Mouse (Mus musculus) hindbrain, embryonic 10.5 days (tissue): ENCODE measurements around the gene Stat3. TPM values are rescaled to one million over a fixed set of nuclear protein-coding genes. Genes with fewer than 3 reads are reported as not detected.

Source experiments
- DNase-seq: peaks from one replicate; pipeline ENCODE4 v3.0.0-alpha.2; 2017; ENCODE audit warnings: low spot score
- H3K27ac ChIP-seq: fragments of 300-500 bp; sonication (generic); 2 replicates; pipeline ENCODE4 v1.5.1; 2016; ENCODE audit warnings: mild to moderate bottlenecking, moderate library complexity
- H3K27me3 ChIP-seq: fragments of 300-500 bp; sonication (generic); 2 replicates; pipeline ENCODE4 v1.6.1; 2016; ENCODE audit warnings: mild to moderate bottlenecking; ENCODE audit not compliant: poor library complexity, insufficient read depth, severe bottlenecking
- H3K36me3 ChIP-seq: fragments of 300-500 bp; sonication (generic); 2 replicates; pipeline ENCODE4 v1.6.1; 2016; ENCODE audit warnings: mild to moderate bottlenecking, moderate library complexity
- H3K4me1 ChIP-seq: fragments of 300-500 bp; sonication (generic); replicated peaks from 2 replicates; pipeline ENCODE4 v1.6.1; 2016; ENCODE audit warnings: mild to moderate bottlenecking
- H3K4me3 ChIP-seq: fragments of 300-500 bp; sonication (generic); 2 replicates; pipeline ENCODE4 v1.5.1; 2016; ENCODE audit warnings: mild to moderate bottlenecking, moderate library complexity
- H3K9me3 ChIP-seq: fragments of 300-500 bp; sonication (generic); 2 replicates; pipeline ENCODE4 v1.6.1; 2016; ENCODE audit warnings: mild to moderate bottlenecking, moderate library complexity
- WGBS: fragments of 180-500 bp; shearing (Covaris S2); methylation state at CpG from one replicate; pipeline ENCODE4 v1.1.7; 2016; 5-methylcytosine and 5-hydroxymethylcytosine counted together
- polyA plus RNA-seq: library from polyadenylated mRNA; unstranded; fragments of >200 nt; fragmentation: Nextera tagmentation; extraction: Ambion mirVana; gene quantifications from 2 replicates; pipeline ENCODE4 v1.2.1, GENCODE M21; 2016

Gene Stat3
- polyA plus RNA-seq, 1 experiment from 2014 or later, result 31.5 TPM

DNA sequence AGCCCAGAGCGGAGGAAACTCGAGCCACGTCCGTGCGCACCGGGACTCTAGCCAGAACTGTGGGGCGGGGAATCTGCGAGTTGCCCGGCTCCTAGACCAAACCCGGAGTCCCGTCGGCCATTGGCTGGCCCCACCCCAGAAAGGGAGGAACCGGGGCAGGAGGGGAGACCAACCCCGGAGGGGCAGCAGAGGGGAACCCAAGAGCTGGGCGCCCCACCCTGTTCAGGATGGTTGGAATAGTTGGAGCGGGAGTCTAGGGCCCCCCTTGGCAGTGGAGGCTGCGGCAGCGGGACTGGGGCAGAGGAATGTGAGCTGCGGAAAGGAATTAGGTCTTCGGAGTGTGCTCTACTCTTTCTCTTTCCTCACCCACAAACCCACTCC lies 31.2 kb upstream of the Stat3 start, which contains the start of gene Cavin1:
Cavin1 (minus strand) TSS at position 331 of the 381 bp plus-strand sequence.
- H3K27me3 ChIP-seq, result peaks cover 97% of the 10 kb centered on the region
- H3K4me1 ChIP-seq, result peaks cover 22% of the 10 kb centered on the region
- no peak for DNase-seq
- H3K4me3 ChIP-seq, result peak within 1 kb of the TSS; percentile 50
- WGBS, result 2% methylated on average over 20 of the region's 20 CpGs
- H3K27ac ChIP-seq, result peak within 1 kb of the TSS; percentile 50
- no peaks in the 10 kb centered on the region for H3K9me3 ChIP-seq
- no peaks in the 10 kb centered on the region for H3K36me3 ChIP-seq

DNA sequence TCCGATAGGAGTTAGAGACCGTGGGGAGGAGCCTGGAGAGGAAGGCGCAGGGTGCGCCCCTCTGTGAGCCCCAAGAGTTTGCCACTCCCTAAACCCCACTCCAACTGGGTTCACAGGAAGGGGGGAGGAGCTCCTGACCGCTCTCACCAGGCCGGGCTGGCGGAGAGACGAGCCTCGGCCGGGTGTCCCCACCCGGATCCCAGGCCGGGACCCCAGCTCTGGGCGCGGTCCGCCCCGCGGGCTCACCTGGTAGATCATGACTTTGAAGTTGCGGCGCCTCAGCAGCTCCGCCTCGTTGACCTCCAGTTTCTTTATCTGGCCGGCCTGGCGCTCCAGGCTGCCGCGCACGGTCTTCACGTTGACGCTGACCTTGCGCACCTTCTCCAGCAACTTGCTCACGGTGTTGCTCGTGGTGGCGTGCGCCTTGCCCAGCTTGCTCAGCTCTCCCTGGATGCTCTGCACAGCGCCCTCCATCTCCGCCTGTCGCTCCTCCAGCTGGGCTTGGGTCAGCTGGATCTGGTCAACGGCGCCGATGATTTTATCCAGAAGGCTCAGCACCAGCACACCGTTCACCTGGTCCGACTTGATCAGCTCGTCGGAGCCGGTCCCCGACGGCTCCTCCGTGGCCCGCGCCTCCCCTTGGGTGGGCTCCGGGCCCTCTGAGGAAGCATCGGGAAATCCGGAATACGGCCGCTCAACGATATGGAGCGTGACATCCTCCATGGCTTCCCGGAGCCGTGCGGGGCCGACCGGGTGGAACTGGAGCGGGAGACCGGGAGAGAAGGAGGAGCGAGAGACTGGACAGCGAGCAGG lies 30.6 kb upstream of the Stat3 start:
- peak overlapping the region; percentile 50 for H3K4me3 ChIP-seq
- H3K36me3 ChIP-seq, result no peaks in the 10 kb centered on the region
- no peaks in the 10 kb centered on the region for H3K9me3 ChIP-seq
- 1% methylated on average over 65 of the region's 65 CpGs for WGBS
- H3K27ac ChIP-seq, result peak overlapping the region; percentile 50
- H3K27me3 ChIP-seq, result peaks cover 98% of the 10 kb centered on the region
- peak; percentile 54 for DNase-seq
- H3K4me1 ChIP-seq, result peaks cover 25% of the 10 kb centered on the region

- peaks cover 98% of the 10 kb centered on the region for H3K27me3 ChIP-seq
- 8% methylated on average over 35 of the region's 35 CpGs for WGBS
- no peaks in the 10 kb centered on the region for H3K36me3 ChIP-seq
- DNase-seq, result no peak
- no peaks in the 10 kb centered on the region for H3K9me3 ChIP-seq
- H3K4me3 ChIP-seq, result peak overlapping the region; percentile 50
- no peak overlapping the region; the same call in none of the 2 replicates for H3K27ac ChIP-seq
- peaks cover 26% of the 10 kb centered on the region for H3K4me1 ChIP-seq
Measured at GRCm38 (mm10) chr11:100969189-100969743, 29.9 kb upstream of the Stat3 start.

GRCm38 (mm10) chr11:100968501-100968900 lies 29.2 kb upstream of the Stat3 start:
- H3K4me3 ChIP-seq, result peak overlapping the region; percentile 50; the same call in 1 of the 2 replicates
- peaks cover 100% of the 10 kb centered on the region for H3K27me3 ChIP-seq
- DNase-seq, result no peak
- no peaks in the 10 kb centered on the region for H3K36me3 ChIP-seq
- H3K4me1 ChIP-seq, result peaks cover 31% of the 10 kb centered on the region
- WGBS, result 79% methylated on average over 5 of the region's 5 CpGs
- H3K27ac ChIP-seq, result no peak overlapping the region
- H3K9me3 ChIP-seq, result no peaks in the 10 kb centered on the region

GRCm38 (mm10) chr11:100967881-100968420 lies 28.6 kb upstream of the Stat3 start:
- H3K27me3 ChIP-seq, result peaks cover 100% of the 10 kb centered on the region
- DNase-seq, result no peak

GRCm38 (mm10) chr11:100967376-100967775 lies 28.0 kb upstream of the Stat3 start:
- no peaks in the 10 kb centered on the region for H3K9me3 ChIP-seq
- no peaks in the 10 kb centered on the region for H3K36me3 ChIP-seq
- WGBS, result 71% methylated on average over 5 of the region's 5 CpGs
- peaks cover 34% of the 10 kb centered on the region for H3K4me1 ChIP-seq
- peaks cover 100% of the 10 kb centered on the region for H3K27me3 ChIP-seq
- no peak overlapping the region for H3K4me3 ChIP-seq
- no peak overlapping the region for H3K27ac ChIP-seq
- DNase-seq, result no peak

More at GRCm38 (mm10) chr11:100967881-100968420, 28.6 kb upstream of the Stat3 start:
- Histone ChIP-seq H3K4me3 (no peak overlapping the region), H3K27ac (no peak overlapping the region), H3K36me3 (no peaks in the 10 kb centered on the region), H3K9me3 (no peaks in the 10 kb centered on the region), H3K4me1 (peaks cover 31% of the 10 kb centered on the region)
- 87% methylated on average over 5 of the region's 5 CpGs for WGBS

GRCm38 (mm10) chr11:100965760-100966159 lies 26.4 kb upstream of the Stat3 start:
- Histone ChIP-seq H3K36me3 (no peaks in the 10 kb centered on the region), H3K4me1 (peaks cover 33% of the 10 kb centered on the region), H3K4me3 (no peak overlapping the region), H3K27ac (0 out of 2 replicates have a peak overlapping the region, but pooled peaks have one; percentile 29), H3K27me3 (peaks cover 87% of the 10 kb centered on the region), H3K9me3 (no peaks in the 10 kb centered on the region)
- 82% methylated on average over 6 of the region's 6 CpGs for WGBS
- no peak for DNase-seq

DNA sequence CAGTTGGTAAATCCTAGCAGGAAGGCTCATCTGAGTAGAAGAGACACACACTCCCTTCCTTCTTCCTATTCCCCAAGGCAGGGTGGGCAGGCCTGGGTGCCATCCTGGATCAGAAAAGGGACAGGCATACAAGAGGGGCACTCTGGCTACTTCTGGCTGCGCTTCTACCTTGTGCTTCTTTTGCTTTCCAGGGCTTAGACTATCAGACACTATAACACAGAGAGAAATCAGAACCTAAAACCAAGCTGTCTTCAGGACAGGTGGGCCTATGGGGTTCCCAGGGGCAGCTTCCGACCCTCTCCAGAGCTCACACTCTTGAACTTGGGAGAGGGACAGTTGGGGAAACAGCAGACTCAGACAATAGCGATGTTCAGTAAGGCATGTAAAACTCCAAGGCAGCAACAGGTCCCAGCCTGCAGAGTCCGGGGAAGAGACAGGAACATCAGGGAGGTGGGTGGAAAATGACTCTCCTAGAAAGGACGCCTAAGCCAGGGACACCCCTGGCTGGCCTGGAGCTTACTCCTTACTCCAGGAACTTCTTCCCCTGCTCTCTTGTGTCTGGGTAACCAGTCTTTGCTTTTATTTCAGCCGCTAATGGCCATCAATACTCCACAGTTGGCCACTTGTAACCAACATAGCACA lies 25.7 kb upstream of the Stat3 start:
- 81% methylated on average over 6 of the region's 6 CpGs for WGBS
- Histone ChIP-seq H3K27me3 (peaks cover 87% of the 10 kb centered on the region), H3K27ac (peak overlapping the region; percentile 29; the same call in 1 of the 2 replicates), H3K4me3 (no peak overlapping the region), H3K36me3 (no peaks in the 10 kb centered on the region), H3K9me3 (no peaks in the 10 kb centered on the region), H3K4me1 (peaks cover 29% of the 10 kb centered on the region)
- DNase-seq, result no peak

DNA sequence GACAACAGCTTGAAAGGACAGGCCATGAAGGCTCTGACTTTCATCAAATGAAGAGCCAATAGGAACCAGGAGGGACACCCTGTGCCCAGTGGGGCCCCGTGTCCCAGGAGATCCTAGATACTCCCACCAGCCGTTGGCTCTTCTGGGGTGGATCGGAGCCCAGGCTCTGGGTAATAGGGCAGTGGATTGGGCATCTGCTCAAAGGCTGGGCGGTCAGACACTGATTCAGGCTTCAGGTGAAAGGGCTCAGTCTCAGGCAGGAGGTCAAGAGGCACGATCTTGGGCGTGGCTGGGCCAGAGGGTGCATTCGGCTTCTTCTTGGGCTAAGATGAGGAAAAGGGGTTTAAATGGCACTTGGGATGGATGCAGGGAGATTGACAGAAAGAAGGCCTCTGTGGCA lies 24.8 kb upstream of the Stat3 start:
- WGBS, result 87% methylated on average over 7 of the region's 7 CpGs
- no peaks in the 10 kb centered on the region for H3K9me3 ChIP-seq
- no peak overlapping the region for H3K4me3 ChIP-seq
- peaks cover 87% of the 10 kb centered on the region for H3K27me3 ChIP-seq
- no peak for DNase-seq
- H3K36me3 ChIP-seq, result no peaks in the 10 kb centered on the region
- peaks cover 25% of the 10 kb centered on the region for H3K4me1 ChIP-seq
- H3K27ac ChIP-seq, result no peak overlapping the region

- DNase-seq, result no peak
- peaks cover 28% of the 10 kb centered on the region for H3K4me1 ChIP-seq
- H3K27ac ChIP-seq, result no peak overlapping the region
- H3K9me3 ChIP-seq, result no peaks in the 10 kb centered on the region
- no peak overlapping the region for H3K4me3 ChIP-seq
- WGBS, result 85% methylated on average over 9 of the region's 9 CpGs
- H3K36me3 ChIP-seq, result no peaks in the 10 kb centered on the region
- H3K27me3 ChIP-seq, result peaks cover 87% of the 10 kb centered on the region
Measured at GRCm38 (mm10) chr11:100963647-100964046, 24.3 kb upstream of the Stat3 start.

DNA sequence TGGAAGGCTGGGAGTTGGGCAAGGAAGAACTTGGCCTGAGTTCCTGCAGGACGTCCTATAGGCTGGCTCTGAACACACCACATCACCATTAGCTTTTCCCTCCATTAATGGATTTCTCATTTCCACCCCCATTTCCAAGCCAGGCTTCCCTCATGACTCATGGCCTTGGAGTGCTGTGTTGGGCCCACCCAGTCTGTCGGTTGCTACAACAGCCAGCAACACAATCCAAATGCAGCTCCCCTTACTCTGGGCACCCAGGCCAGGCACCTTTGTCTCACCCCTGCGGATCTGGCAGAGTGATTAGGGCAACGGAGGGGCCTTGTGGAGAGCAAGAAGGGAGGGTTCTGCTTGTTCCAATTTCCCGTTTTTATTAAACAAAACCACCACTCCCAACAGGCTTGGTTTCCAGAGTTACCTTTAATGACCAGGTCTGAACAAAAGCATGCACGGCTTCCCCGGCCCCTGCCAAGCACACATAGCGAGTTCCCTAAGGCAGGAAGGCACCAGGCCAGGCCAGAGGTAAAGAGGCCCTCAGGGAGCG lies 23.1 kb upstream of the Stat3 start:
- H3K9me3 ChIP-seq, result no peaks in the 10 kb centered on the region
- peaks cover 33% of the 10 kb centered on the region for H3K4me1 ChIP-seq
- 76% methylated on average over 9 of the region's 9 CpGs for WGBS
- no peak for DNase-seq
- no peak overlapping the region for H3K27ac ChIP-seq
- H3K27me3 ChIP-seq, result peaks cover 87% of the 10 kb centered on the region
- no peaks in the 10 kb centered on the region for H3K36me3 ChIP-seq
- H3K4me3 ChIP-seq, result no peak overlapping the region

DNA sequence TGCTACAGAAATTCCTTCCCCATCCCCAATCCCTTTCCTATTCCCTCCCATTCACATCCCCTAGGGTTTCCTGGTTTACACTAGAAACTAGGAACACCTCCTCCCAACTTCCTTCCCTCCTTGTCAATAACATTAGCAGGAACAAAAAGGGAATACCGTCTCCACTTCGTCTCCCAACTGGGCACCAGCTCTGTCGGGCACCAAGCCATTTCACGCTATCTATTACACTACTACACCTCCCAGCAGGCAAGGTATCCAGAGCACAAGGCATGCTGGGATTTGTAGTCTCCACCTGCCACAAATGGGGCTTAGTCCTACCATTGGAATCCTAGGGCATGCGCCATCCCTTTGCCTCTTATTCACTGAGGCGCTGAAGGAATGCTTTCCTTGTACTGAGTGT lies 21.2 kb upstream of the Stat3 start:
- no peaks in the 10 kb centered on the region for H3K9me3 ChIP-seq
- H3K27ac ChIP-seq, result no peak overlapping the region
- WGBS, result 12% methylated on average over 6 of the region's 6 CpGs
- no peak for DNase-seq
- no peaks in the 10 kb centered on the region for H3K36me3 ChIP-seq
- H3K27me3 ChIP-seq, result peaks cover 78% of the 10 kb centered on the region
- peaks cover 31% of the 10 kb centered on the region for H3K4me1 ChIP-seq
- H3K4me3 ChIP-seq, result no peak overlapping the region
